Mouse (Mus musculus): ENCODE data around the gene Shc2.

Gene Shc2

GRCm38 (mm10) chr10:79580811-79581210 is 56.9 kb downstream of the Shc2 start:
- peak; percentile 47 for DNase-seq (ENCODE audit: low spot score)

GRCm38 (mm10) chr10:79580356-79580755 is 57.4 kb downstream of the Shc2 start:
- DNase-seq (ENCODE audit: low spot score): no peak

GRCm38 (mm10) chr10:79579781-79580180 is 57.9 kb downstream of the Shc2 start:
- DNase-seq (ENCODE audit: low spot score): no peak

- DNase-seq (ENCODE audit: low spot score): no peak
Measured at GRCm38 (mm10) chr10:79578891-79579290, 58.8 kb downstream of the Shc2 start.

GRCm38 (mm10) chr10:79578276-79578675 is 59.4 kb downstream of the Shc2 start:
- no peak for DNase-seq (ENCODE audit: low spot score)

GRCm38 (mm10) chr10:79577376-79577775 is 60.3 kb downstream of the Shc2 start:
- no peak for DNase-seq (ENCODE audit: low spot score)

- DNase-seq (ENCODE audit: low spot score): no peak
Measured at GRCm38 (mm10) chr10:79575754-79576153, 62.0 kb downstream of the Shc2 start.

GRCm38 (mm10) chr10:79574796-79575195 is 62.9 kb downstream of the Shc2 start:
- DNase-seq (ENCODE audit: low spot score): no peak

GRCm38 (mm10) chr10:79574350-79574749 is 63.4 kb downstream of the Shc2 start:
- DNase-seq (ENCODE audit: low spot score): no peak

- no peak for DNase-seq (ENCODE audit: low spot score)
Measured at GRCm38 (mm10) chr10:79573611-79574010, 64.1 kb downstream of the Shc2 start.

GRCm38 (mm10) chr10:79571314-79571713 is 66.4 kb downstream of the Shc2 start:
- DNase-seq (ENCODE audit: low spot score): no peak

- no peak for DNase-seq (ENCODE audit: low spot score)
Measured at GRCm38 (mm10) chr10:79569921-79570320, 67.8 kb downstream of the Shc2 start.
